Mouse (Mus musculus): Measurements from ENCODE around the gene Tmem248. TPM values are rescaled to one million over a fixed set of nuclear protein-coding genes. Genes with fewer than 3 reads are reported as not detected.
"Not testable (repeated sequence)": the region's sequence is repeated elsewhere in the genome, so short reads cannot be mapped to it uniquely, and the experiment has no call there.

The Tmem248 gene
- total RNA-seq, 2 experiments from 2014 or later, result 35.4 to 46.8 TPM

GRCm38 (mm10) chr5:130254164-130255016 lies 37.5 kb downstream of the Tmem248 start:
- DNase-seq (ENCODE audit: low spot score in 2 of 2), result peak in 1 of 2 experiments; percentile 64
- intact Hi-C loops (cut with DNase I), result loop anchor here (10.0 kb wide), 1 partner anchor 230 kb away; the partner anchor contains the start of genes Asl and Crcp

GRCm38 (mm10) chr5:130255017-130255720 lies 38.3 kb downstream of the Tmem248 start, which contains the start of the genes Sbds and Tyw1:
Sbds (minus strand) TSS chr5:130255530.
Tyw1 (plus strand) TSS chr5:130255619.
- peak; percentile 99 for DNase-seq (ENCODE audit: low spot score in 2 of 2)
- intact Hi-C loops (cut with DNase I), result loop anchor here (10.0 kb wide), 1 partner anchor 230 kb away; the partner anchor contains the start of genes Asl and Crcp

GRCm38 (mm10) chr5:130255799-130256525 lies 39.1 kb downstream of the Tmem248 start:
- not testable (repeated sequence) for DNase-seq (ENCODE audit: low spot score in 2 of 2)
- intact Hi-C loops (cut with DNase I), result loop anchor here (10.0 kb wide), 1 partner anchor 231 kb away; the partner anchor contains the start of genes Asl and Crcp

GRCm38 (mm10) chr5:130256678-130257271 lies 39.9 kb downstream of the Tmem248 start:
- DNase-seq (ENCODE audit: low spot score in 2 of 2), result peak; percentile 93 to 97

GRCm38 (mm10) chr5:130257303-130257702 lies 40.4 kb downstream of the Tmem248 start:
- no peak for DNase-seq (ENCODE audit: low spot score in 2 of 2)
- intact Hi-C loops (cut with DNase I), result loop anchor here (10.0 kb wide), 1 partner anchor 233 kb away; the partner anchor contains the start of genes Asl and Crcp

More at GRCm38 (mm10) chr5:130256678-130257271, 39.9 kb downstream of the Tmem248 start:
- intact Hi-C loops (cut with DNase I), result loop anchor here (10.0 kb wide), 1 partner anchor 232 kb away; the partner anchor contains the start of genes Asl and Crcp

- intact Hi-C loops (cut with DNase I), result no loop called here
Measured at GRCm38 (mm10) chr5:130263454-130263853, 46.6 kb downstream of the Tmem248 start.

DNA sequence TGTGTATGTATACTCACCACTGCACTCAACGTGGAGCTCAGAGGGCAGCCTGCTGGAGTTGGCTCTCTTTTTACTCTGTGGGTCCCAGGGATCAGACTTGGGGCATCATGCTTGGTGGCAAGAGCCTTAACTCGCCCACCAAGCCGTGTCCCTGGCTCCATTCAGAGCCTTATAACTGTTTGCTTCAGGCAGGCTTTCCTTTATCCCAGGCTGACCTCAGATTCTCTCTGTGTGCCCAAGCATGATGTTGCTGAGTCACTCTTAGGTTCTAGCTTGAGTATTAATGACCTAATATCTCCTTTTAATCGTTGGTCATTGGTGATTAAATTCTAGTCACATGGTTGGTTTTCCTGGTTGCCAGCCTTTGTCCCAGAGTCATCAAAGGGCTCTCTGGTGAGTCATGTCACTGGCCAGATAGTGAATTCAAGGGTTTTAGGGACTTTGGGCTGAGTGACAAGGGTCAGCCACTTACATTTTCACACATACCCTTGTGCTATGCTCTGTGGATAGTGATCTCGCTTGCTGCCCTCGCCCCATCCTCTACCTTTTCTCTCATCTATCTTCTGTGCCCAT lies 47.6 kb downstream of the Tmem248 start:
- DNase-seq (ENCODE audit: low spot score in 2 of 2), result no peak
- intact Hi-C loops (cut with DNase I), result no loop called here

More at GRCm38 (mm10) chr5:130263454-130263853, 46.6 kb downstream of the Tmem248 start:
- no peak for DNase-seq (ENCODE audit: low spot score in 2 of 2)

DNA sequence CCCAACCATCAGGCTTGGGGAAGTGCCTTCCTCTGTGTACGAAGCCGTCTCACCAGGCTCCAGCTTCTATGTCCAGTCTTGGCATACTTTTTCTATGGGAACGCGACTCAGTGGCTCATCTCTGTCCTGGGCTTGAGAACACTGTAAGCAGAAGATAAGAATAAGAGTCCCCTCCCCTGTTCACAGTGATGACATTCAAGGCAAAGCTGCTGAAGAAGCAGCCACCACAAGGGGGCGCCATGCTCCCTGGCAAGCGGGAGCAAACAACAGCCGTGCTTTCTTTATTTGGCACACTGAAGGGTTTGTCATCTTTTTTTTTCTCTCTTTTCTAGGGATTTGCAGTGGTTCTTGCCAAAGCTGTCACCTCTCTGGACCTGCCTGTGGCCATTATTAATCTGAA lies 49.8 kb downstream of the Tmem248 start:
- peak; percentile 46 to 60 for DNase-seq (ENCODE audit: low spot score in 2 of 2)
- intact Hi-C loops (cut with DNase I), result no loop called here

DNA sequence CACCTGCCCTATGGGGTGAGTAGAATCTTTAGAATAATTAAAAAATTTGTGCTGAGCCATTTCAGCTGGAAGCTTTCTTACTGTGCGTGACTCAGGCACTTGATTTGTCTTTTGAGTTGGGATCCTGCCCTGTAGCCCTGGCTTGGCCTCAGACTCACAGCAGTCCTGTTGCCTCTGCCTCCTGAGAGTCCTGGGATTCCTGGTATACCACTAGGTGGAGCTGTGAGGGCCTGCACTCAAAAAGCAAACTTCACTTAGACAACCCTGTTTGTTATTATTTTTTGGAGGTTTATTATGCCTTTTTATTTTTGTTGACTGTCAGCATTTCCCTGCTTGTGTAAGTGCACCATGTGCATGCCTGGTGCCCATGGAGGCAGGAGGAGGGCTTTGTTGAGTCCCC lies 50.4 kb downstream of the Tmem248 start:
- intact Hi-C loops (cut with DNase I), result no loop called here
- DNase-seq (ENCODE audit: low spot score in 2 of 2), result no peak

DNA sequence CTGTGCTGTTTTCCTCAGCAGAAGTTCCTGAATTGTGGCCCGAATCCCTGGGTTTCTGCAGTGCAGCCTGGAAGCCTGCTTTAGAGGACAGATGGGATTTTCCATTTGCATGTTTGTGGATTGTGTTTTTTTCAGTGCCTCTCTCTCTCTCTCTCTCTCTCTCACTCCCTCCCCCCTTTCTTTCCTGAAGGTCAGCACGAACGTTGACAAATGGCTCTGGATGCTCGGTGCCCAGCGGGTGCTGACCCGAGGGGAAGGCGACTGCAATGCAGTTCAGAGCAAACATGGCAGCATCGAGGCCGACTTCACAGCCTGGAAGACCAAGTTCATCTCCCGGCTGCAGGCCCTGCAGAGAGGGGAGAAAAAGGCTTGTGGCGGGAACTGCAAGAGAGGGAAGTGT lies 52.1 kb downstream of the Tmem248 start:
- DNase-seq (ENCODE audit: low spot score in 2 of 2), result no peak
- intact Hi-C loops (cut with DNase I), result no loop called here

- intact Hi-C loops (cut with DNase I), result loop anchor here (10.0 kb wide), 1 partner anchor 1152 kb away; no protein-coding TSS in a partner anchor
- no peak for DNase-seq (ENCODE audit: low spot score in 2 of 2)
Measured at GRCm38 (mm10) chr5:130272344-130272743, 55.5 kb downstream of the Tmem248 start.

DNA sequence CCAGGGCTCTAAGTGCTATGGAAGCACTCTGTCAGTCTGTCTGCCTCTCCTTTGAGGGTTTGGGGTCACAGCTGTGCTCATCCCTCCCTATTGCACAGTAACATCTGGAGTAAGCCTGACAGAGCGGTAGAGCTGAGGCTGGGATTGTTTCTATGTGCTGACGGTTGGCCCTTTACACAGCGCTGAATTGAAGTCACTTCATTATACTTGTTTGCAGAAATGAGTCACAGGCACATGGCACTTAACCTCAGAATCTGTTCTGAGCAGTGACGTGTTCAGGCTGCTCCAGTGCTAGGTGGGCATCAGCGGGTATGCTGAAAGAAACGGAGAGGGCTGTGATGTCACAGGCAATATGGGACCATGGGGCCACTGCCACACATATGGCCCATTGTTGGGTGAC lies 56.2 kb downstream of the Tmem248 start:
- intact Hi-C loops (cut with DNase I), result loop anchor here (10.0 kb wide), 1 partner anchor 1152 kb away; no protein-coding TSS in a partner anchor
- DNase-seq (ENCODE audit: low spot score in 2 of 2), result no peak

DNA sequence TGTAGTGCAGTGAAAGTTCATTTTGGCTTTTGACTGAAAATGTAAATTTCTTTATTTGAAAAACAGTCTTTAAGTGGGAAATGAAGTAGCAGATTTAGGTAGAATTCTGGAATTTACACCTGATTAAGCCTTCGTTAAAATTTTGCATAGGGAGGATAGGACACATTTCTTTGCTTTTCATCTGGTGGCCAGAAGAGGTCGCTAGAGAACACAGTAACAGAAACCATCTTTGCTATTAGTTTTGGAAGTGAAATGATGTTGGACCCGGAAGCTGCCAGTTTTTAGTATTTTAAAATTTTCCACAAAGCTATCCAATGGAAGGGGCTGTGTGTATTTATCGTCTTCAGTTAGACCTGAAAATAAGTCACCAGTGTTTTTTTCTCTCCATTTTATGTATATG lies 58.6 kb downstream of the Tmem248 start:
- intact Hi-C loops (cut with DNase I), result loop anchor here (1.0 to 10.0 kb wide), 2 partner anchors 578 to 1149 kb away; no protein-coding TSS in a partner anchor

DNA sequence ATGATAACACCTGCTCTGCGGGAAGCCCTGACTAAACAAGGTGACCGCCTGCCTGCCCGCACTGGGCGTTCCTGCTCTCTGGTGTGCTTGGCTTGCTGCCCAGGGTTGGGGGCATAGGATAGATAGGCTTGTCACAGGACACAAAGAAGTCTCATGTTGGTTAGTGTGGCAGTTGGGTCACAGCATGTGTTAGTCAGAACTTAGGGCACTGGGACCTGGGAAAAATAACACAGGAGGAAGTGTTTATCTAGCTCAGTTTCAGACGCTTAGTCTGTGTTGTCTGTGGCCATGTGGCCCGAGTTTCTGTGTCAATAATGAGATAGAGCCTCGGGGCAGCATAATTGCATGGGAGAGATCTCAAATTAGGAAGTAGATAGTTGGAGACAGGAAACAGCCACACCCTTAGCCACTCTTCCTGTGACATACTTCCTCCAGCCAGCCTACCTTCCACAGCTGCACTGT lies 61.2 kb downstream of the Tmem248 start:
- DNase-seq (ENCODE audit: low spot score in 2 of 2), result no peak
- intact Hi-C loops (cut with DNase I), result loop anchor here (10.0 kb wide), 1 partner anchor 1147 kb away; no protein-coding TSS in a partner anchor

More for the DNA sequence above, 58.6 kb downstream of the Tmem248 start:
- peak; percentile 56 to 73 for DNase-seq (ENCODE audit: low spot score in 2 of 2)

- DNase-seq (ENCODE audit: low spot score in 2 of 2), result no peak
- intact Hi-C loops (cut with DNase I), result no loop called here
Measured at GRCm38 (mm10) chr5:130283079-130283732, 66.3 kb downstream of the Tmem248 start.

GRCm38 (mm10) chr5:130288106-130288505 lies 71.2 kb downstream of the Tmem248 start:
- intact Hi-C loops (cut with DNase I), result no loop called here
- DNase-seq (ENCODE audit: low spot score in 2 of 2), result no peak

DNA sequence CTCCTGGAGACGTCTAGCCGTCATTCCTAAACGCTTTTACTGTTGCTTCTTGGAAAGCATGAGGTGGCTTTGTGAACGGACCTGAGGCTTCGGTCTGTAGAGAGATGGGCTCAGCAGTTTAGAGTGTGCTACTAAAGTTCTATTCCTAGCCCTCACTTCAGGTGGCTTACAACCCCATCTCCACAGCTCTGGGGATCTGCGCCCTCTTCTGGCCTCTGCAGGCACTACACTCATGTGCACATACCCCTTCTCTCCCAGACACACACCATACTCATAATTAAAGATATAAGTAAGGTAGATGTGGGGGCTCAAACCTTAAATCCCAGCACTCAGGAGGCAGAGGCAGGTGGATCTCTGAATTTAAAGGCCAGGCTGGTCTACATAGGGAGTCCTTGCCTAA lies 73.4 kb downstream of the Tmem248 start:
- intact Hi-C loops (cut with DNase I), result no loop called here
- no peak for DNase-seq (ENCODE audit: low spot score in 2 of 2)

- intact Hi-C loops (cut with DNase I), result no loop called here
- DNase-seq (ENCODE audit: low spot score in 2 of 2), result peak; percentile 38 to 63
Measured at GRCm38 (mm10) chr5:130290775-130291174, 73.9 kb downstream of the Tmem248 start.
